Mouse (Mus musculus): ENCODE measurements around the gene Arhgap29. TPM values are rescaled to one million over a fixed set of nuclear protein-coding genes. Genes with fewer than 3 reads are reported as not detected.

Arhgap29 gene
- polyA plus RNA-seq, 1 experiment from 2014 or later, result 38.5 TPM

DNA sequence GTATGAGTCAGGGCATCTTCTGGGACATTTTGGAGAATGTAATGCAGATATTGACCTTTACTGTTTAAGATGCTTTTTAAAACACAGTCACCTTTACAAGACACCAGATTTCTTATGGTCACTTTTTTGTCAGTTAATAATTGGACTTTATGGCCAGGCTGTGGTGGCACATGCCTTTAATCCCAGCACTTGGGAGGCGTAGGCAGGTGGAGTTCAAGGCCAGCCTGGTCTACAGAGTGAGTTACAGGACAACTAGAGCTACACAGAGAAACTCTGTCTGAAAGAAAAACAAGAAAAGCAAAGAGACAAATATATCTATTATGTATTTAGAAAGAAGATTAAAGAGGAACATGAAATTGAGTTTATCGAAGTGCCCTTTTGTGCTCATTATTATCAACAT is 1.2 kb upstream of the Arhgap29 start:
- 85% methylated on average over 2 of the region's 2 CpGs for WGBS
- Histone ChIP-seq H3K4me1 (replicated peaks; ENCODE audit: insufficient read depth, low read length) (0 out of 2 replicates have a peak, but pooled peaks cover 5% of the 10 kb centered on the region), H3K4me3 (replicated peaks; ENCODE audit: low read depth, low read length) (no peak overlapping the region), H3K9ac (ENCODE audit: low read depth, low read length) (no peak overlapping the region), H3K4me2 (ENCODE audit: low read length) (no peak overlapping the region), H3K9me3 (replicated peaks; ENCODE audit: low read length) (no peaks in the 10 kb centered on the region), H3K36me3 (ENCODE audit: insufficient read depth, low read length) (no peaks in the 10 kb centered on the region), H3K27me3 (ENCODE audit: insufficient read depth, low read length) (no peaks in the 10 kb centered on the region), H3K27ac (no peak overlapping the region)
- no peak for TF ChIP-seq CTCF (IDR thresholded peaks at IDR 0.05; ENCODE audit: low read depth)
- no peak for DNase-seq (ENCODE audit: low spot score)
- no peak for ATAC-seq (replicated peaks; ENCODE audit: low FRiP score, low read depth)

GRCm38 (mm10) chr3:121953049-121953432 is 700 bp downstream of the Arhgap29 start:
- 1% methylated on average over 36 of the region's 44 CpGs for WGBS
- H3K4me3 ChIP-seq (replicated peaks; ENCODE audit: low read depth, low read length), result peak overlapping the region; percentile 63
- H3K9me3 ChIP-seq (replicated peaks; ENCODE audit: low read length), result no peaks in the 10 kb centered on the region
- H3K36me3 ChIP-seq (ENCODE audit: insufficient read depth, low read length), result no peaks in the 10 kb centered on the region
- peak overlapping the region; percentile 74 for H3K4me2 ChIP-seq (ENCODE audit: low read length)
- 0 out of 2 replicates have a peak, but pooled peaks cover 5% of the 10 kb centered on the region for H3K4me1 ChIP-seq (replicated peaks; ENCODE audit: insufficient read depth, low read length)
- DNase-seq (ENCODE audit: low spot score), result peak; percentile 89
- H3K9ac ChIP-seq (ENCODE audit: low read depth, low read length), result peak overlapping the region; percentile 80
- TF ChIP-seq CTCF (IDR thresholded peaks at IDR 0.05; ENCODE audit: low read depth), result no peak
- ATAC-seq (replicated peaks; ENCODE audit: low FRiP score, low read depth), result peak; percentile 95
- no peaks in the 10 kb centered on the region for H3K27me3 ChIP-seq (ENCODE audit: insufficient read depth, low read length)
- peak overlapping the region; percentile 80 for H3K27ac ChIP-seq

DNA sequence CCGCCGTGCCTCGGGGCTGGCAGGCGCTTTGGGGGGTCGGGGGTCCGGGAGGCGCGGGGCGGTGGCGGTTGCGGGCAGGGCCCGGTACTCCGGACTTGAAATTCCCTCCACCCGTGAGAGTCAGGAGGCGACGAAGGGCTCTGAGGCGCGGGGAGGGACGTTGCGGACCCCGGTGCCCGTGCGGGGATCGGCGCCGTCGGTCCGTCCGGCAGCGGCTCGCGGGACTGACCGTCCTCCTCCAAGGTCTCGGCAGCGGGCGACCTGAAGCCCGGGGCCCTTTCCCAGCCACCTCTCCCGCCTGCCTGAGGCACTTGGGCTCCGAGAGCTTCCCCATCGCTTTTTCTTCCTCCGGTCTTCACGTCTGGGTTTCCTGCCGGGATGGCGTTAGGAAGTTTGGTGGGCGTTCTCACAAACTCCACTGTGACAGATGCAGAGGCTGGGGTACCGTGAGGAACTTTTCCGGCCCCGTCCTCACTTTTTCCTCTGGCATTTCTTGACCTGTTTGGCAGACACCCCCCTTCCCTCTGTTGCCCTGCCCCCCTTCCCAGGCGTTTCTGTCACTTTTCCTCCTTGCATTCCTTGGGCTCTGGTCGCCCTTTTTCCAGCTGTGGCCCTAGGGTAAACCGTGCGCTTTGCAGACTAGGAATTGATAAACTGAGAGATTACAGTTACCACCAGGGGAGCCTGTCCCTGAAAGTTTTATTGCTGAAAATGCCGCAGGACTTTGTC is 1.3 kb downstream of the Arhgap29 start:
- H3K9ac ChIP-seq (ENCODE audit: low read depth, low read length), result peak overlapping the region; percentile 80
- H3K4me2 ChIP-seq (ENCODE audit: low read length), result peak overlapping the region; percentile 74
- H3K27me3 ChIP-seq (ENCODE audit: insufficient read depth, low read length), result no peaks in the 10 kb centered on the region
- ATAC-seq (replicated peaks; ENCODE audit: low FRiP score, low read depth) (peak; percentile 48), DNase-seq (ENCODE audit: low spot score) (peak; percentile 64)
- no peaks in the 10 kb centered on the region for H3K9me3 ChIP-seq (replicated peaks; ENCODE audit: low read length)
- H3K36me3 ChIP-seq (ENCODE audit: insufficient read depth, low read length), result no peaks in the 10 kb centered on the region
- H3K4me3 ChIP-seq (replicated peaks; ENCODE audit: low read depth, low read length), result peak overlapping the region; percentile 63
- peak; percentile 40; the same call in 1 of the 2 replicates for TF ChIP-seq CTCF (IDR thresholded peaks at IDR 0.05; ENCODE audit: low read depth)
- under 1% methylated on average over 42 of the region's 53 CpGs for WGBS
- H3K4me1 ChIP-seq (replicated peaks; ENCODE audit: insufficient read depth, low read length), result 0 out of 2 replicates have a peak, but pooled peaks cover 5% of the 10 kb centered on the region
- H3K27ac ChIP-seq, result peak overlapping the region; percentile 80

GRCm38 (mm10) chr3:121954421-121954820 is 2.1 kb downstream of the Arhgap29 start:
- H3K9me3 ChIP-seq (replicated peaks; ENCODE audit: low read length), result no peaks in the 10 kb centered on the region
- DNase-seq (ENCODE audit: low spot score) (no peak), ATAC-seq (replicated peaks; ENCODE audit: low FRiP score, low read depth) (no peak)
- H3K4me1 ChIP-seq (replicated peaks; ENCODE audit: insufficient read depth, low read length), result 0 out of 2 replicates have a peak, but pooled peaks cover 5% of the 10 kb centered on the region
- peak overlapping the region; percentile 74 for H3K4me2 ChIP-seq (ENCODE audit: low read length)
- WGBS, result 34% methylated on average over 2 of the region's 2 CpGs
- peak overlapping the region; percentile 80; the same call in 1 of the 2 replicates for H3K9ac ChIP-seq (ENCODE audit: low read depth, low read length)
- H3K36me3 ChIP-seq (ENCODE audit: insufficient read depth, low read length), result no peaks in the 10 kb centered on the region
- TF ChIP-seq CTCF (IDR thresholded peaks at IDR 0.05; ENCODE audit: low read depth), result no peak
- H3K27me3 ChIP-seq (ENCODE audit: insufficient read depth, low read length), result no peaks in the 10 kb centered on the region
- H3K4me3 ChIP-seq (replicated peaks; ENCODE audit: low read depth, low read length), result peak overlapping the region; percentile 63
- H3K27ac ChIP-seq, result peak overlapping the region; percentile 80; the same call in 1 of the 2 replicates

- no peaks in the 10 kb centered on the region for H3K9me3 ChIP-seq (replicated peaks; ENCODE audit: low read length)
- WGBS, result 95% methylated on average over 4 of the region's 4 CpGs
- H3K9ac ChIP-seq (ENCODE audit: low read depth, low read length), result no peak overlapping the region
- 0 out of 2 replicates have a peak, but pooled peaks cover 5% of the 10 kb centered on the region for H3K4me1 ChIP-seq (replicated peaks; ENCODE audit: insufficient read depth, low read length)
- H3K27ac ChIP-seq, result no peak overlapping the region
- H3K36me3 ChIP-seq (ENCODE audit: insufficient read depth, low read length), result no peaks in the 10 kb centered on the region
- TF ChIP-seq CTCF (IDR thresholded peaks at IDR 0.05; ENCODE audit: low read depth), result no peak
- H3K27me3 ChIP-seq (ENCODE audit: insufficient read depth, low read length), result no peaks in the 10 kb centered on the region
- ATAC-seq (replicated peaks; ENCODE audit: low FRiP score, low read depth), result no peak
- H3K4me2 ChIP-seq (ENCODE audit: low read length), result peak overlapping the region; percentile 74
- 0 out of 2 replicates have a peak overlapping the region, but pooled peaks have one; percentile 63 for H3K4me3 ChIP-seq (replicated peaks; ENCODE audit: low read depth, low read length)
- no peak for DNase-seq (ENCODE audit: low spot score)
Measured at GRCm38 (mm10) chr3:121955527-121955926, 3.2 kb downstream of the Arhgap29 start.

- no peaks in the 10 kb centered on the region for H3K36me3 ChIP-seq (ENCODE audit: insufficient read depth, low read length)
- TF ChIP-seq CTCF (IDR thresholded peaks at IDR 0.05; ENCODE audit: low read depth), result peak; percentile 41; the same call in 1 of the 2 replicates
- H3K4me2 ChIP-seq (ENCODE audit: low read length), result no peak overlapping the region
- WGBS, result 87% methylated on average over 7 of the region's 7 CpGs
- no peak overlapping the region for H3K4me3 ChIP-seq (replicated peaks; ENCODE audit: low read depth, low read length)
- no peaks in the 10 kb centered on the region for H3K27me3 ChIP-seq (ENCODE audit: insufficient read depth, low read length)
- 0 out of 2 replicates have a peak, but pooled peaks cover 5% of the 10 kb centered on the region for H3K4me1 ChIP-seq (replicated peaks; ENCODE audit: insufficient read depth, low read length)
- DNase-seq (ENCODE audit: low spot score) (no peak), ATAC-seq (replicated peaks; ENCODE audit: low FRiP score, low read depth) (no peak)
- H3K9me3 ChIP-seq (replicated peaks; ENCODE audit: low read length), result no peaks in the 10 kb centered on the region
- no peak overlapping the region for H3K9ac ChIP-seq (ENCODE audit: low read depth, low read length)
- H3K27ac ChIP-seq, result no peak overlapping the region
Measured at GRCm38 (mm10) chr3:121956789-121957188, 4.4 kb downstream of the Arhgap29 start.
